In the genomic region with DNA sequence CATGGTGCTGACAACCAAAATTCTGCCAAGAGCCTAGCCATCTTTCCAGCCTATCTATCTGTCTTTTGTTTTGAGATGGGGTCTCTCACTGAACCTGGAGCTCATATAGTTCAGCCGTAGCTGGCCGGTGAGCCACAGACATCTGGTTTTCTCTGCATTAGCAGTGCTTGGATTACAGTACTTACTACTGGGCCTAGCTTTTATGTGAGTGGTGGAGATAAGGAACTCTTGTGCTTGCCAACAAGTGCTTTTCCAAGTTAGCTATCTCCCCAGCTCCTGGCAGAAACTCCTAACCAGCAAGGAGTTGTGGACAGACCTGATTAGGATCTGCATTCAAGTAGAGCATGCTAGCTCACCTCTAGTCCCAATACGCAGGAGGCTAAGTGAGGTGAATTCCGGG, we compare ENCODE assay signal across 28 mouse cellular contexts.
"Had no signal": no experiment of that assay in that cellular context is flagged by ENCODE, and none has a peak within 500 bp of the region (broad histone marks: within the 10 kb centered on the region; RNA-seq: fewer than 3 reads in every experiment).

No protein-coding gene starts in this region.

- H3K27ac ChIP-seq: embryonic facial prominence, embryonic 10.5 days; embryonic facial prominence, embryonic 12.5 days; embryonic facial prominence, embryonic 13.5 days; embryonic facial prominence, embryonic 15.5 days; forebrain, embryonic 10.5 days; forebrain, embryonic 12.5 days; forebrain, embryonic 13.5 days; forebrain, embryonic 15.5 days; gastrocnemius, adult 2 months; heart, adult 2 months had no signal

- H3K27me3 ChIP-seq: embryonic facial prominence, embryonic 12.5 days; embryonic facial prominence, embryonic 13.5 days; embryonic facial prominence, embryonic 15.5 days; forebrain, embryonic 12.5 days; forebrain, embryonic 13.5 days; forebrain, embryonic 15.5 days had no signal

- H3K4me2 ChIP-seq: embryonic facial prominence, embryonic 12.5 days; embryonic facial prominence, embryonic 13.5 days; embryonic facial prominence, embryonic 15.5 days; forebrain, embryonic 12.5 days; forebrain, embryonic 13.5 days; forebrain, embryonic 15.5 days had no signal

- DNase-seq: cerebellum, adult 2 months; cerebellum, adult 8-10 months; cerebellum, adult 9-10 months; cerebellum, adult 9-11 months; cerebellum, postnatal 14 days; cerebellum, postnatal 25 days; cerebellum, postnatal 36 days; embryo, embryonic 11 days; forebrain, postnatal 0 days; gastrocnemius, adult 2 months; gastrocnemius, postnatal 10 days; gastrocnemius, postnatal 14 days; gastrocnemius, postnatal 25 days; gastrocnemius, postnatal 36 days; heart, adult 11 months; heart, adult 18-20 months; heart, adult 2 months had no signal

- H3K9me3 ChIP-seq: embryonic facial prominence, embryonic 10.5 days; embryonic facial prominence, embryonic 12.5 days; embryonic facial prominence, embryonic 15.5 days; forebrain, embryonic 12.5 days; forebrain, embryonic 13.5 days; forebrain, embryonic 15.5 days had no signal

- H3K9ac ChIP-seq: embryonic facial prominence, embryonic 12.5 days; embryonic facial prominence, embryonic 13.5 days; embryonic facial prominence, embryonic 15.5 days; forebrain, embryonic 12.5 days; forebrain, embryonic 13.5 days; forebrain, embryonic 15.5 days; forebrain, postnatal 0 days had no signal

- H3K4me3 ChIP-seq: embryonic facial prominence, embryonic 10.5 days; embryonic facial prominence, embryonic 12.5 days; embryonic facial prominence, embryonic 13.5 days; embryonic facial prominence, embryonic 15.5 days; erythroblast, embryonic 14.5 days; forebrain, embryonic 10.5 days; forebrain, embryonic 12.5 days; forebrain, embryonic 13.5 days; forebrain, embryonic 15.5 days; gastrocnemius, adult 2 months; heart, adult 2 months had no signal

- ATAC-seq: forebrain, embryonic 13.5 days; forebrain, embryonic 14.5 days; forebrain, embryonic 15.5 days; forebrain, embryonic 16.5 days; forebrain, postnatal 0 days had no signal

- H3K4me1 ChIP-seq: embryonic facial prominence, embryonic 10.5 days; embryonic facial prominence, embryonic 12.5 days; embryonic facial prominence, embryonic 13.5 days; embryonic facial prominence, embryonic 15.5 days; forebrain, embryonic 10.5 days; forebrain, embryonic 12.5 days; forebrain, embryonic 13.5 days; forebrain, embryonic 15.5 days had no signal
